Mouse (Mus musculus) erythroblast, embryonic 14.5 days (primary cell): ENCODE measurements around the gene St5. TPM values are rescaled to one million over a fixed set of nuclear protein-coding genes. Genes with fewer than 3 reads are reported as not detected.

Source experiments
- H3K27me3 ChIP-seq: 2 replicates; pipeline ENCODE4 v1.6.1; 2012; ENCODE audit warnings: inconsistent platforms; ENCODE audit not compliant: control insufficient read depth
- H3K36me3 ChIP-seq: 2 replicates; pipeline ENCODE4 v1.6.1; 2012; ENCODE audit warnings: mild to moderate bottlenecking, inconsistent platforms; ENCODE audit not compliant: control insufficient read depth
- H3K4me1 ChIP-seq: 2 replicates; pipeline ENCODE4 v1.6.1; 2012; ENCODE audit warnings: inconsistent platforms; ENCODE audit not compliant: control insufficient read depth
- H3K4me3 ChIP-seq: replicated peaks from 2 replicates; pipeline ENCODE3; 2012; ENCODE audit warnings: moderate library complexity, mild to moderate bottlenecking, inconsistent platforms
- H3K9me3 ChIP-seq: 2 replicates; pipeline ENCODE4 v1.6.1; 2012; ENCODE audit warnings: low read length, inconsistent platforms, mixed read lengths; ENCODE audit not compliant: control insufficient read depth
- GATA1 ChIP-seq: IDR thresholded peaks from 2 replicates; pipeline ENCODE4 v1.6.1; 2012; ENCODE audit warnings: low read length, inconsistent platforms, mixed read lengths
- TAL1 ChIP-seq: IDR thresholded peaks from 3 replicates; pipeline ENCODE4 v1.6.1; 2012; ENCODE audit warnings: low read length, inconsistent platforms, mixed read lengths
- polyA plus RNA-seq: library from polyadenylated mRNA; stranded (reverse); fragments of >175 nt; gene quantifications from 2 replicates; pipeline ENCODE4 v1.2.3, GENCODE M21; 2012

The St5 gene
- polyA plus RNA-seq, 1 experiment = 1.3 TPM

GRCm38 (mm10) chr7:109659278-109659677 lies 44.1 kb downstream of the St5 start:
- H3K4me1 ChIP-seq = peaks cover 32% of the 10 kb centered on the region
- no peaks in the 10 kb centered on the region for H3K27me3 ChIP-seq
- no peaks in the 10 kb centered on the region for H3K9me3 ChIP-seq
- TF ChIP-seq TAL1 (no peak), GATA1 (no peak)
- H3K4me3 ChIP-seq = no peak overlapping the region
- H3K36me3 ChIP-seq = no peaks in the 10 kb centered on the region

GRCm38 (mm10) chr7:109657884-109658283 lies 45.5 kb downstream of the St5 start:
- no peaks in the 10 kb centered on the region for H3K27me3 ChIP-seq
- H3K4me1 ChIP-seq = peaks cover 38% of the 10 kb centered on the region
- H3K4me3 ChIP-seq = no peak overlapping the region
- no peaks in the 10 kb centered on the region for H3K36me3 ChIP-seq
- no peaks in the 10 kb centered on the region for H3K9me3 ChIP-seq
- TF ChIP-seq TAL1 (no peak), GATA1 (no peak)

GRCm38 (mm10) chr7:109654871-109655270 lies 48.5 kb downstream of the St5 start:
- Histone ChIP-seq H3K4me3 (no peak overlapping the region), H3K4me1 (peaks cover 35% of the 10 kb centered on the region), H3K9me3 (no peaks in the 10 kb centered on the region), H3K27me3 (no peaks in the 10 kb centered on the region), H3K36me3 (no peaks in the 10 kb centered on the region)
- TF ChIP-seq TAL1 (no peak), GATA1 (no peak)

- no peaks in the 10 kb centered on the region for H3K36me3 ChIP-seq
- H3K4me1 ChIP-seq = peaks cover 28% of the 10 kb centered on the region
- no peak for TF ChIP-seq GATA1
- TF ChIP-seq TAL1 = no peak
- H3K9me3 ChIP-seq = no peaks in the 10 kb centered on the region
- no peaks in the 10 kb centered on the region for H3K27me3 ChIP-seq
- no peak overlapping the region for H3K4me3 ChIP-seq
Measured at GRCm38 (mm10) chr7:109648812-109649594, 54.4 kb downstream of the St5 start.

GRCm38 (mm10) chr7:109646574-109646973 lies 56.8 kb downstream of the St5 start:
- Histone ChIP-seq H3K4me1 (peaks cover 22% of the 10 kb centered on the region), H3K27me3 (no peaks in the 10 kb centered on the region), H3K36me3 (no peaks in the 10 kb centered on the region), H3K9me3 (no peaks in the 10 kb centered on the region), H3K4me3 (no peak overlapping the region)
- TF ChIP-seq TAL1 (no peak), GATA1 (no peak)

- H3K27me3 ChIP-seq = no peaks in the 10 kb centered on the region
- H3K4me3 ChIP-seq = no peak overlapping the region
- H3K36me3 ChIP-seq = no peaks in the 10 kb centered on the region
- H3K4me1 ChIP-seq = peaks cover 22% of the 10 kb centered on the region
- no peaks in the 10 kb centered on the region for H3K9me3 ChIP-seq
- TF ChIP-seq GATA1 (no peak), TAL1 (no peak)
Measured at GRCm38 (mm10) chr7:109643305-109643994, 60.0 kb downstream of the St5 start.

- no peaks in the 10 kb centered on the region for H3K27me3 ChIP-seq
- TF ChIP-seq TAL1 = no peak
- TF ChIP-seq GATA1 = no peak
- H3K4me3 ChIP-seq = no peak overlapping the region
- H3K4me1 ChIP-seq = peaks cover 30% of the 10 kb centered on the region
- H3K9me3 ChIP-seq = no peaks in the 10 kb centered on the region
- H3K36me3 ChIP-seq = no peaks in the 10 kb centered on the region
Measured at GRCm38 (mm10) chr7:109641963-109642362, 61.4 kb downstream of the St5 start.

- TF ChIP-seq TAL1 (no peak), GATA1 (no peak)
- peaks cover 36% of the 10 kb centered on the region for H3K4me1 ChIP-seq
- H3K36me3 ChIP-seq = no peaks in the 10 kb centered on the region
- no peaks in the 10 kb centered on the region for H3K9me3 ChIP-seq
- no peak overlapping the region for H3K4me3 ChIP-seq
- H3K27me3 ChIP-seq = no peaks in the 10 kb centered on the region
Measured at GRCm38 (mm10) chr7:109641102-109641501, 62.3 kb downstream of the St5 start.

GRCm38 (mm10) chr7:109637391-109637790 lies 66.0 kb downstream of the St5 start:
- Histone ChIP-seq H3K4me1 (peaks cover 68% of the 10 kb centered on the region), H3K9me3 (no peaks in the 10 kb centered on the region), H3K36me3 (peaks cover 7% of the 10 kb centered on the region), H3K27me3 (no peaks in the 10 kb centered on the region), H3K4me3 (peak overlapping the region; percentile 59)
- TF ChIP-seq TAL1 = no peak
- TF ChIP-seq GATA1 = no peak
